Mouse (Mus musculus): Measurements from ENCODE around the gene Lrrc63.

DNA sequence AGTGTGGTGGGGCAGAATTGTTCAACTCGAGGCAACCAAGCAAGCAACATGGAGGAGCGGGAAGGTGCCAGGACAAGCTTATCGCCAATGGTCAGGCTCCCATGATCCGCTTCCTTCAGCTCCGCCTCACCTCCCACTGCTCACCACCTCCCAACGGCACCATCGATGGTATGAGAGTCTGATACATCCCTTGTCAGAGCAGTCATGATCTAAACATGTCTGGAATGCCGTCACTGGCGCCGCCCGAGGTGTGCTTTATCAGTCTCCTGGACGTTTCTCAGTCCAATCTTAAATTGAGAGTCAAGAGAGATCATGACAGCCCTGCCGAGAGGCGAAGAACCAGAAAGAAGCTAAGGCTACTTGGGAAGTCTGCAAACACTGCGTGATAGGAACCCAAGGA is 59.6 kb downstream of the Lrrc63 start:
- TF ChIP-seq POLR2A (IDR thresholded peaks at IDR 0.05; ENCODE audit: extremely low read depth, insufficient read depth, low read length) (no peak), CTCF (IDR thresholded peaks at IDR 0.05; ENCODE audit: extremely low read depth, insufficient read depth, low read length) (no peak)
